Mouse (Mus musculus): ENCODE results near the gene Faah. TPM values are rescaled to one million over a fixed set of nuclear protein-coding genes. Genes with fewer than 3 reads are reported as not detected.
A peak's percentile ranks its signal among the peaks of the same experiment; 100 is the strongest.

The Faah gene
- polyA plus RNA-seq, 1 experiment from 2014 or later, result 10.0 TPM

DNA sequence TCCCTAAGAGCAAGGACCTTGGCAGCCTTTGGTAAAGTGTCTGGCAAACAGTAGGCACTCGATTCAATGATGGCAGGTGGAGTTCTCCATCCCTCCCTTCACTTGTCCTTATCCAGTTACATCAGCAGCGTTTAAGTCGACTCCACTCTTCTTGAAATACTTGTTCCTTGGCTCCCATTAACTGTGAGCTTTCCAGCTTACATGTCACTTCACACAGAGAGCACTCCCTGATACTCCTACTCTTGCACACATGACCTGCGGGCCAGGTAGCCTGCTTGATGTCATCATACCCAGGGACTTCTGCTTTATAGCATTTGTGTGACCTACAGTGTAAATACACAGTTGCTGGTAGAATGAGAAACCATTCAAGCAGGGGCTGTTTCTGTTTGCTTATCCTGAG, 21.0 kb downstream of the Faah start:
- Histone ChIP-seq H3K4me1 (replicated peaks) (no peaks in the 10 kb centered on the region; the same call in 1 of the 2 replicates), H3K9me3 (replicated peaks) (no peaks in the 10 kb centered on the region), H3K27me3 (no peaks in the 10 kb centered on the region), H3K4me3 (replicated peaks) (no peak overlapping the region), H3K36me3 (replicated peaks) (no peaks in the 10 kb centered on the region), H3K4me2 (no peak overlapping the region), H3K27ac (replicated peaks) (no peak overlapping the region), H3K9ac (no peak overlapping the region)
- ATAC-seq (ENCODE audit: insufficient read depth), result no peak
- WGBS (ENCODE audit: insufficient replicate concordance), result 51% methylated on average over 4 of the region's 4 CpGs

DNA sequence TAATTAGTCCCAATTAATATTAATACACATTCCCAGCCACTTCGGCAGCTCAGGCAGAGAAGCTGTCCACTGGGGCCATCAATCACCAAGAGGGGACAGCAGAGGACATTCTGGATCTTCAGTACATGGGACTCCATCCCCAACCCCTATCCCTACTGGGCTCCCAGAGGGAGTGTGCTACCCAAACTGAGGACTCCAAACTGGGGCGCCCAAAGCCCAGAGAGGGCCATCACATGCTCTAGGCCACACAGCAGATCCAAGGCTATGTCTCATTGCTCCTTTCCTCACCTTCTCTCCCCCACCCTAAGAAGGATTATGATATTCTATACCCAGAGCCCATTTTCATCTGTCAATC, 22.4 kb downstream of the Faah start:
- no peak overlapping the region for H3K4me2 ChIP-seq
- no peak overlapping the region for H3K9ac ChIP-seq
- no peaks in the 10 kb centered on the region for H3K9me3 ChIP-seq (replicated peaks)
- WGBS (ENCODE audit: insufficient replicate concordance), result 56% methylated on average over 2 of the region's 2 CpGs
- ATAC-seq (ENCODE audit: insufficient read depth), result no peak
- H3K27me3 ChIP-seq, result no peaks in the 10 kb centered on the region
- H3K4me3 ChIP-seq (replicated peaks), result no peak overlapping the region
- H3K27ac ChIP-seq (replicated peaks), result no peak overlapping the region
- no peaks in the 10 kb centered on the region for H3K36me3 ChIP-seq (replicated peaks)
- no peaks in the 10 kb centered on the region; the same call in 1 of the 2 replicates for H3K4me1 ChIP-seq (replicated peaks)

- Histone ChIP-seq H3K27me3 (no peaks in the 10 kb centered on the region), H3K4me2 (no peak overlapping the region), H3K9ac (no peak overlapping the region), H3K4me1 (replicated peaks) (no peaks in the 10 kb centered on the region; the same call in 1 of the 2 replicates), H3K4me3 (replicated peaks) (no peak overlapping the region), H3K27ac (replicated peaks) (no peak overlapping the region), H3K36me3 (replicated peaks) (no peaks in the 10 kb centered on the region), H3K9me3 (replicated peaks) (no peaks in the 10 kb centered on the region)
- 73% methylated on average over 16 of the region's 16 CpGs for WGBS (ENCODE audit: insufficient replicate concordance)
- no peak for ATAC-seq (ENCODE audit: insufficient read depth)
Measured at GRCm38 (mm10) chr4:115994662-115995375, 22.9 kb downstream of the Faah start.

DNA sequence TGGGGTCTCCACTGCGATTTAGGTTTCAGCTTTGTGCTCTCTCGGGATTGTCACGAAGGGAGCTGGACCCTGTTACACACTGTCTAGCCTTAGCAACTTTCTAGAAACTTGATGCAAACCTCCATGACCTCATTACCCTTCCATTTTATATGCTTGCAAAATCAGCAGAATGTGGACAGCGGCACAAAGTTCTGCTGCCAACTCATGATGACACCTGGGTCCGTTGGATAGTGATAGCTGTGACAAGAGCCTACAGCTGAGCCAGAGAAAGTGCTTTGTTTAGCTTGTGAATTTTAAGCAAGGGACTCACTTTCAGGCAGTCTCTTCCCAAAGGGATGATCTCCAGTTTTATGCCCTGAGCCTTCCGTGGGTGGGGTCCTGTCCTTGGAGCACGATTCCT, 28.3 kb downstream of the Faah start:
- H3K27ac ChIP-seq (replicated peaks), result no peak overlapping the region
- peaks cover 4% of the 10 kb centered on the region; the same call in 1 of the 2 replicates for H3K27me3 ChIP-seq
- no peak overlapping the region for H3K4me2 ChIP-seq
- 0 out of 2 replicates have a peak, but pooled peaks cover 3% of the 10 kb centered on the region for H3K4me1 ChIP-seq (replicated peaks)
- no peaks in the 10 kb centered on the region for H3K9me3 ChIP-seq (replicated peaks)
- WGBS (ENCODE audit: insufficient replicate concordance), result 56% methylated on average over 7 of the region's 7 CpGs
- no peaks in the 10 kb centered on the region for H3K36me3 ChIP-seq (replicated peaks)
- ATAC-seq (ENCODE audit: insufficient read depth), result no peak
- no peak overlapping the region for H3K4me3 ChIP-seq (replicated peaks)
- no peak overlapping the region for H3K9ac ChIP-seq

GRCm38 (mm10) chr4:115987858-115988530, 29.7 kb downstream of the Faah start:
- Histone ChIP-seq H3K9ac (no peak overlapping the region), H3K4me2 (no peak overlapping the region), H3K9me3 (replicated peaks) (no peaks in the 10 kb centered on the region), H3K36me3 (replicated peaks) (no peaks in the 10 kb centered on the region), H3K4me1 (replicated peaks) (0 out of 2 replicates have a peak, but pooled peaks cover 9% of the 10 kb centered on the region), H3K27ac (replicated peaks) (no peak overlapping the region), H3K27me3 (peaks cover 11% of the 10 kb centered on the region), H3K4me3 (replicated peaks) (no peak overlapping the region)
- no peak for ATAC-seq (ENCODE audit: insufficient read depth)
- 60% methylated on average over 5 of the region's 5 CpGs for WGBS (ENCODE audit: insufficient replicate concordance)

GRCm38 (mm10) chr4:115987436-115987835, 30.3 kb downstream of the Faah start:
- no peak overlapping the region for H3K4me3 ChIP-seq (replicated peaks)
- no peaks in the 10 kb centered on the region for H3K9me3 ChIP-seq (replicated peaks)
- 0 out of 2 replicates have a peak, but pooled peaks cover 9% of the 10 kb centered on the region for H3K4me1 ChIP-seq (replicated peaks)
- no peak for ATAC-seq (ENCODE audit: insufficient read depth)
- no peak overlapping the region for H3K4me2 ChIP-seq
- no peaks in the 10 kb centered on the region for H3K36me3 ChIP-seq (replicated peaks)
- peaks cover 11% of the 10 kb centered on the region for H3K27me3 ChIP-seq
- WGBS (ENCODE audit: insufficient replicate concordance), result 70% methylated on average over 1 of the region's 1 CpGs
- H3K9ac ChIP-seq, result no peak overlapping the region
- H3K27ac ChIP-seq (replicated peaks), result no peak overlapping the region

DNA sequence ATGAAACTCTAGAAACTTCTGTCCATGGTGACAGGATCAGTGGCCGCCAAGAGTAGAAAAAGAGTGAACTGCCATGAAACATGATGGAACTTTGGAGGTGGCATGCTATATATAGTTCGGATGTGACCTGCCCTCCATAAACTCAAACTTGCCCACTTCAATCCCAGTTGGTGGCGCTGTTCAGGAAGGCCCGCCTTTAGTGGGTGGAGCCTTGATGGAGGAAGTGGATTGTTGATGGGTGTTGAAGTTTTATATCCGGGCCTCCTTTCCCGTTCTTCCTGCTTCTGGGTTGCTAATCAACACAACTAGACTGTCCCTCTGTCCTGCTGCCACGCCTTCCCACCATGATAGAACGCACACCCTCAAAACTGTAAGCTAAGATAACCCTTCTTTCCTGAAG, 32.8 kb downstream of the Faah start:
- H3K27me3 ChIP-seq, result peaks cover 35% of the 10 kb centered on the region
- WGBS (ENCODE audit: insufficient replicate concordance), result 21% methylated on average over 8 of the region's 8 CpGs
- H3K9ac ChIP-seq, result no peak overlapping the region
- ATAC-seq (ENCODE audit: insufficient read depth), result no peak
- no peaks in the 10 kb centered on the region for H3K9me3 ChIP-seq (replicated peaks)
- H3K4me1 ChIP-seq (replicated peaks), result 0 out of 2 replicates have a peak, but pooled peaks cover 9% of the 10 kb centered on the region
- H3K4me3 ChIP-seq (replicated peaks), result no peak overlapping the region
- H3K4me2 ChIP-seq, result no peak overlapping the region
- no peaks in the 10 kb centered on the region for H3K36me3 ChIP-seq (replicated peaks)
- no peak overlapping the region for H3K27ac ChIP-seq (replicated peaks)

- Histone ChIP-seq H3K36me3 (replicated peaks) (no peaks in the 10 kb centered on the region), H3K9ac (no peak overlapping the region), H3K27ac (replicated peaks) (no peak overlapping the region), H3K4me1 (replicated peaks) (0 out of 2 replicates have a peak, but pooled peaks cover 13% of the 10 kb centered on the region), H3K4me3 (replicated peaks) (no peak overlapping the region), H3K4me2 (no peak overlapping the region), H3K27me3 (peaks cover 43% of the 10 kb centered on the region), H3K9me3 (replicated peaks) (no peaks in the 10 kb centered on the region)
- no peak for ATAC-seq (ENCODE audit: insufficient read depth)
- 1% methylated on average over 13 of the region's 13 CpGs for WGBS (ENCODE audit: insufficient replicate concordance)
Measured at GRCm38 (mm10) chr4:115984111-115984510, 33.6 kb downstream of the Faah start.

GRCm38 (mm10) chr4:115980676-115981075, 37.0 kb downstream of the Faah start:
- H3K27me3 ChIP-seq, result peaks cover 74% of the 10 kb centered on the region
- H3K27ac ChIP-seq (replicated peaks), result no peak overlapping the region
- H3K9me3 ChIP-seq (replicated peaks), result no peaks in the 10 kb centered on the region
- 0 out of 2 replicates have a peak, but pooled peaks cover 13% of the 10 kb centered on the region for H3K4me1 ChIP-seq (replicated peaks)
- ATAC-seq (ENCODE audit: insufficient read depth), result no peak
- no peak overlapping the region for H3K4me3 ChIP-seq (replicated peaks)
- 3% methylated on average over 8 of the region's 8 CpGs for WGBS (ENCODE audit: insufficient replicate concordance)
- no peak overlapping the region for H3K4me2 ChIP-seq
- H3K9ac ChIP-seq, result no peak overlapping the region
- no peaks in the 10 kb centered on the region for H3K36me3 ChIP-seq (replicated peaks)

- WGBS (ENCODE audit: insufficient replicate concordance), result under 1% methylated on average over 39 of the region's 39 CpGs
- Histone ChIP-seq H3K9me3 (replicated peaks) (no peaks in the 10 kb centered on the region), H3K4me3 (replicated peaks) (no peak overlapping the region)
Measured at GRCm38 (mm10) chr4:115979437-115979836, 38.3 kb downstream of the Faah start.

DNA sequence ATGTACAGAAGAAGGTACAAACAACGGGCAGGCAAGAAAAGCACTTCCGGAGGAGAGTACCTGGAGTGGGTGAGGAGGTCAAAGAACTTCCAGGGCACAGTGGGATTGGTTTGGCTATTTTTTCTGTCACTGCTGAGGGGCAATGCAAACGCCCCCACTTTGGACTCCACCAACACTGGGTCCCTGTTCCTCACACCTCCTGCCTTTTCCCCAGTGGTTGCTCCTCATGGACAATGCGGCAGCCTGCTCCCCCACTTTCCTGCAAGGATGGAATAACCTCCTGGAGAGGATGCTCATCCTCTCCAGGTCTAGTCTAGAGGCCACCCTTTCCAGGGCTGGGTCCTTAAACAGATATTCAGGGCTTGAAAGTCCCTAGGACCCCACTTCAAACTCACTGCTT, 38.8 kb downstream of the Faah start:
- 0 out of 2 replicates have a peak, but pooled peaks cover 5% of the 10 kb centered on the region for H3K4me1 ChIP-seq (replicated peaks)
- ATAC-seq (ENCODE audit: insufficient read depth), result no peak
- no peak overlapping the region for H3K9ac ChIP-seq
- H3K27ac ChIP-seq (replicated peaks), result no peak overlapping the region
- H3K36me3 ChIP-seq (replicated peaks), result no peaks in the 10 kb centered on the region
- WGBS (ENCODE audit: insufficient replicate concordance), result 31% methylated on average over 4 of the region's 4 CpGs
- no peaks in the 10 kb centered on the region for H3K9me3 ChIP-seq (replicated peaks)
- H3K4me2 ChIP-seq, result no peak overlapping the region
- no peak overlapping the region for H3K4me3 ChIP-seq (replicated peaks)
- H3K27me3 ChIP-seq, result peaks cover 82% of the 10 kb centered on the region

More at GRCm38 (mm10) chr4:115979437-115979836, 38.3 kb downstream of the Faah start:
- Histone ChIP-seq H3K27ac (replicated peaks) (no peak overlapping the region), H3K36me3 (replicated peaks) (no peaks in the 10 kb centered on the region), H3K27me3 (peaks cover 82% of the 10 kb centered on the region), H3K9ac (no peak overlapping the region), H3K4me2 (peak overlapping the region; percentile 35; the same call in 1 of the 2 replicates), H3K4me1 (replicated peaks) (0 out of 2 replicates have a peak, but pooled peaks cover 10% of the 10 kb centered on the region)
- no peak for ATAC-seq (ENCODE audit: insufficient read depth)
